Mouse (Mus musculus) sigmoid colon, adult 10 weeks (tissue): ENCODE measurements around the gene Tat. TPM values are rescaled to one million over a fixed set of nuclear protein-coding genes. Genes with fewer than 3 reads are reported as not detected.

Source experiments
- polyA plus RNA-seq: library from polyadenylated mRNA; stranded (reverse); fragments of 350-450 nt; fragmentation: Illumina TruSeq; extraction: RNeasy Lipid Tissue Mini Kit (QIAGEN cat#74804); gene quantifications from one replicate; pipeline ENCODE4 v1.2.3, GENCODE M21; 2014; ENCODE audit warnings: low read depth, low replicate concordance

Gene Tat
- 15.9 TPM for polyA plus RNA-seq

GRCm38 (mm10) chr8:109990224-109990623, at the start of gene Tat:
Gene Tat, plus strand, starts transcription at chr8:109990437.

GRCm38 (mm10) chr8:109961693-109962367, 28.4 kb upstream of the Tat start, which contains the start of gene Marveld3:
Gene Marveld3, minus strand, starts transcription at chr8:109962203.

GRCm38 (mm10) chr8:110039659-110040058, 49.4 kb downstream of the Tat start, which contains the start of gene Chst4:
Gene Chst4, minus strand, starts transcription at chr8:110039740.

Other genes starting within 250 kb of the Tat start
- gene Ap1g1, start 211.9 kb upstream of the Tat start, polyA plus RNA-seq: 208 TPM
- gene Phlpp2, start 121.9 kb upstream of the Tat start, polyA plus RNA-seq: 41.9 TPM
- gene Marveld3, start 28.2 kb upstream of the Tat start, polyA plus RNA-seq: 64.4 TPM
- 38.7 TPM for gene Chst4, start 49.3 kb downstream of the Tat start, polyA plus RNA-seq
- gene Zfp612, start 89.3 kb downstream of the Tat start, polyA plus RNA-seq: 24.8 TPM
- not detected for gene Gm21964, start 110.8 kb downstream of the Tat start, polyA plus RNA-seq
- gene Gm17720, start 112.3 kb downstream of the Tat start, polyA plus RNA-seq: not detected
- gene Calb2, start 177.8 kb downstream of the Tat start, polyA plus RNA-seq: 15.6 TPM
- gene Cmtr2, start 225.2 kb downstream of the Tat start, polyA plus RNA-seq: 7.3 TPM